Mouse (Mus musculus) intestine, embryonic 16.5 days (tissue): ENCODE measurements around the gene Rlim. TPM values are rescaled to one million over a fixed set of nuclear protein-coding genes. Genes with fewer than 3 reads are reported as not detected.

ENCODE experiments used
- polyA plus RNA-seq: library from polyadenylated mRNA; unstranded; fragments of >200 nt; fragmentation: Nextera tagmentation; extraction: Ambion mirVana; gene quantifications from 2 replicates; pipeline ENCODE4 v1.2.1, GENCODE M21; 2015

The Rlim gene
- polyA plus RNA-seq, 1 experiment from 2014 or later: 23.5 TPM

Other genes with a start within 250 kb of the Rlim start
- gene Slc16a2, start 159.3 kb downstream of the Rlim start, polyA plus RNA-seq: 6.5 and 6.9 TPM in 2 replicates
- 0.35 and 0.37 TPM in 2 replicates for gene Nexmif, start 219.9 kb upstream of the Rlim start, polyA plus RNA-seq